Mouse (Mus musculus) gastrocnemius, postnatal 4 days (tissue): ENCODE data around the gene Eif2b3. TPM values are rescaled to one million over a fixed set of nuclear protein-coding genes. Genes with fewer than 3 reads are reported as not detected.

ENCODE experiments used
- total RNA-seq, 2 experiments: library from RNA; stranded (reverse); gene quantifications; 2 replicates each; pipeline ENCODE4 v1.2.3; 2021

Gene Eif2b3
- total RNA-seq, 2 experiments from 2014 or later, result 25.1 to 28.3 TPM

Other genes starting within 250 kb of the Eif2b3 start
- 10 to 100 TPM; 15.2 to 15.9 TPM for gene Toe1, start 211.8 kb upstream of the Eif2b3 start, total RNA-seq
- gene Mutyh, start 211.7 kb upstream of the Eif2b3 start, total RNA-seq, result 1 to 10 TPM; 3.9 to 5.5 TPM
- 1 to 10 TPM in 1 of 2 experiments, under 1 TPM in 1; 0.57 to 1.1 TPM for gene Hpdl, start 197.7 kb upstream of the Eif2b3 start, total RNA-seq
- under 1 TPM; 0.34 to 0.41 TPM for gene Zswim5, start 142.0 kb upstream of the Eif2b3 start, total RNA-seq
- 10 to 100 TPM; 63.3 to 64.2 TPM for gene Urod, start 25.0 kb upstream of the Eif2b3 start, total RNA-seq
- gene Hectd3, start 24.1 kb upstream of the Eif2b3 start, total RNA-seq, result 10 to 100 TPM; 22.8 to 23.2 TPM
- gene Ptch2, start 76.7 kb downstream of the Eif2b3 start, total RNA-seq, result 10 to 100 TPM; 10.4 to 12.8 TPM
- 1 to 10 TPM; 6.2 to 8.8 TPM for gene Btbd19, start 106.3 kb downstream of the Eif2b3 start, total RNA-seq
- under 1 TPM in 1 of 2 experiments, not detected in 1; 0.47 TPM for gene Tctex1d4, start 107.4 kb downstream of the Eif2b3 start, total RNA-seq
- 1 to 10 TPM; 2.3 to 3.6 TPM for gene Plk3, start 114.6 kb downstream of the Eif2b3 start, total RNA-seq
- 1,000 to 10,000 TPM; 1,262 to 1,321 TPM for gene Rps8, start 136.8 kb downstream of the Eif2b3 start, total RNA-seq
- 10 to 100 TPM in 1 of 2 experiments, 1 to 10 TPM in 1; 9.6 to 10.9 TPM for gene Kif2c, start 163.2 kb downstream of the Eif2b3 start, total RNA-seq
- gene Tmem53, start 232.5 kb downstream of the Eif2b3 start, total RNA-seq, result 10 to 100 TPM; 11.5 to 13.8 TPM
- not detected for gene Armh1, start 232.7 kb downstream of the Eif2b3 start, total RNA-seq